Mouse (Mus musculus) intestine, embryonic 16.5 days (tissue): ENCODE data around the gene Gm49395. TPM values are rescaled to one million over a fixed set of nuclear protein-coding genes. Genes with fewer than 3 reads are reported as not detected.

Experiments used
- ATAC-seq: fragments of 200-750 bp; cut with Nextera tagmentation; 2 replicates; pipeline ENCODE4 v1.8.0; 2017; ENCODE audit warnings: moderate TSS enrichment, moderate library complexity
- H3K27ac ChIP-seq: fragments of 300-500 bp; sonication (generic); 2 replicates; pipeline ENCODE4 v1.5.1; 2014; ENCODE audit warnings: mild to moderate bottlenecking, low read length
- H3K27me3 ChIP-seq: fragments of 300-500 bp; sonication (generic); replicated peaks from 2 replicates; pipeline ENCODE4 v1.6.1; 2014; ENCODE audit warnings: low read length, control low read depth, mixed read lengths; ENCODE audit not compliant: control insufficient read depth, insufficient read depth
- H3K36me3 ChIP-seq: fragments of 300-500 bp; sonication (generic); 2 replicates; pipeline ENCODE4 v1.6.1; 2014; ENCODE audit warnings: low read length, control low read depth; ENCODE audit not compliant: control insufficient read depth, insufficient read depth
- H3K4me1 ChIP-seq: fragments of 300-500 bp; sonication (generic); 2 replicates; pipeline ENCODE4 v1.6.1; 2014; ENCODE audit warnings: low read length, control low read depth, mixed read lengths; ENCODE audit not compliant: control insufficient read depth, insufficient read depth
- H3K4me2 ChIP-seq: fragments of 300-500 bp; sonication (generic); 2 replicates; pipeline ENCODE4 v1.6.1; 2014; ENCODE audit warnings: low read depth, low read length, control low read depth
- H3K4me3 ChIP-seq: fragments of 300-500 bp; sonication (generic); 2 replicates; pipeline ENCODE4 v1.5.1; 2014; ENCODE audit warnings: mild to moderate bottlenecking, low read length
- H3K9ac ChIP-seq: fragments of 300-500 bp; sonication (generic); 2 replicates; pipeline ENCODE4 v1.6.1; 2014; ENCODE audit warnings: low read depth, low read length
- H3K9me3 ChIP-seq: fragments of 300-500 bp; sonication (generic); 2 replicates; pipeline ENCODE4 v1.6.1; 2016; ENCODE audit warnings: low read length, control low read depth; ENCODE audit not compliant: control insufficient read depth
- WGBS: fragments of 180-500 bp; shearing (Covaris S2); extraction: QIAGEN DNeasy Blood & Tissue Kit; methylation state at CpG from one replicate; pipeline ENCODE4 v1.1.7; 2014; 5-methylcytosine and 5-hydroxymethylcytosine counted together
- polyA plus RNA-seq: library from polyadenylated mRNA; unstranded; fragments of >200 nt; fragmentation: Nextera tagmentation; extraction: Ambion mirVana; gene quantifications from 2 replicates; pipeline ENCODE4 v1.2.1, GENCODE M21; 2015

Gm49395 gene
- polyA plus RNA-seq, 1 experiment from 2014 or later: 5.9 TPM

- Histone ChIP-seq H3K9me3 (no peaks in the 10 kb centered on the region), H3K36me3 (no peaks in the 10 kb centered on the region), H3K4me2 (no peak overlapping the region), H3K27me3 (no peaks in the 10 kb centered on the region), H3K4me3 (no peak overlapping the region), H3K4me1 (no peaks in the 10 kb centered on the region), H3K27ac (no peak overlapping the region), H3K9ac (no peak overlapping the region)
- no peak for ATAC-seq
- WGBS: 87% methylated on average over 10 of the region's 10 CpGs
Measured at GRCm38 (mm10) chr13:115106183-115106582, 4.5 kb upstream of the Gm49395 start.

GRCm38 (mm10) chr13:115102754-115103153 is 1.0 kb upstream of the Gm49395 start:
- Histone ChIP-seq H3K27ac (no peak overlapping the region), H3K9me3 (no peaks in the 10 kb centered on the region), H3K9ac (no peak overlapping the region), H3K4me3 (no peak overlapping the region), H3K27me3 (no peaks in the 10 kb centered on the region), H3K4me1 (no peaks in the 10 kb centered on the region), H3K36me3 (no peaks in the 10 kb centered on the region; the same call in 1 of the 2 replicates), H3K4me2 (no peak overlapping the region)
- no peak for ATAC-seq
- 97% methylated on average over 2 of the region's 2 CpGs for WGBS

GRCm38 (mm10) chr13:115100381-115101177 is 1.1 kb downstream of the Gm49395 start:
- Histone ChIP-seq H3K4me1 (0 out of 2 replicates have a peak, but pooled peaks cover 3% of the 10 kb centered on the region), H3K27me3 (no peaks in the 10 kb centered on the region), H3K36me3 (no peaks in the 10 kb centered on the region; the same call in 1 of the 2 replicates), H3K27ac (peak overlapping the region; percentile 82), H3K9ac (peak overlapping the region; percentile 72), H3K4me2 (peak overlapping the region; percentile 80), H3K9me3 (no peaks in the 10 kb centered on the region), H3K4me3 (peak overlapping the region; percentile 60)
- ATAC-seq: no peak
- 44% methylated on average over 11 of the region's 11 CpGs for WGBS

- no peaks in the 10 kb centered on the region; the same call in 1 of the 2 replicates for H3K36me3 ChIP-seq
- H3K9ac ChIP-seq: no peak overlapping the region
- no peak for ATAC-seq
- H3K4me3 ChIP-seq: no peak overlapping the region
- H3K4me1 ChIP-seq: 0 out of 2 replicates have a peak, but pooled peaks cover 3% of the 10 kb centered on the region
- H3K27me3 ChIP-seq: no peaks in the 10 kb centered on the region
- H3K9me3 ChIP-seq: no peaks in the 10 kb centered on the region
- H3K27ac ChIP-seq: no peak overlapping the region
- H3K4me2 ChIP-seq: 0 out of 2 replicates have a peak overlapping the region, but pooled peaks have one; percentile 16
- 84% methylated on average over 9 of the region's 9 CpGs for WGBS
Measured at GRCm38 (mm10) chr13:115099381-115099780, 2.3 kb downstream of the Gm49395 start.

GRCm38 (mm10) chr13:115098227-115098626 is 3.5 kb downstream of the Gm49395 start:
- Histone ChIP-seq H3K9me3 (no peaks in the 10 kb centered on the region), H3K27ac (no peak overlapping the region), H3K36me3 (no peaks in the 10 kb centered on the region; the same call in 1 of the 2 replicates), H3K27me3 (no peaks in the 10 kb centered on the region), H3K4me2 (no peak overlapping the region), H3K4me1 (0 out of 2 replicates have a peak, but pooled peaks cover 3% of the 10 kb centered on the region), H3K9ac (no peak overlapping the region), H3K4me3 (no peak overlapping the region)
- ATAC-seq: no peak
- 83% methylated on average over 3 of the region's 3 CpGs for WGBS

- no peak for ATAC-seq
- Histone ChIP-seq H3K9me3 (no peaks in the 10 kb centered on the region), H3K27me3 (no peaks in the 10 kb centered on the region), H3K4me3 (no peak overlapping the region), H3K4me2 (no peak overlapping the region), H3K36me3 (no peaks in the 10 kb centered on the region; the same call in 1 of the 2 replicates), H3K4me1 (0 out of 2 replicates have a peak, but pooled peaks cover 3% of the 10 kb centered on the region), H3K27ac (no peak overlapping the region), H3K9ac (no peak overlapping the region)
- WGBS: 60% methylated on average over 5 of the region's 5 CpGs
Measured at GRCm38 (mm10) chr13:115096965-115097364, 4.8 kb downstream of the Gm49395 start.

GRCm38 (mm10) chr13:115096216-115096615 is 5.5 kb downstream of the Gm49395 start:
- H3K9ac ChIP-seq: no peak overlapping the region

GRCm38 (mm10) chr13:115095392-115095791 is 6.3 kb downstream of the Gm49395 start:
- ATAC-seq: no peak
- Histone ChIP-seq H3K4me3 (no peak overlapping the region), H3K4me2 (no peak overlapping the region), H3K27me3 (no peaks in the 10 kb centered on the region), H3K27ac (no peak overlapping the region), H3K36me3 (no peaks in the 10 kb centered on the region; the same call in 1 of the 2 replicates), H3K4me1 (peaks cover 11% of the 10 kb centered on the region; the same call in 1 of the 2 replicates), H3K9ac (no peak overlapping the region), H3K9me3 (no peaks in the 10 kb centered on the region)
- WGBS: 72% methylated on average over 2 of the region's 2 CpGs

More at GRCm38 (mm10) chr13:115096216-115096615, 5.5 kb downstream of the Gm49395 start:
- H3K9me3 ChIP-seq: no peaks in the 10 kb centered on the region
- H3K4me1 ChIP-seq: 0 out of 2 replicates have a peak, but pooled peaks cover 3% of the 10 kb centered on the region
- WGBS: 39% methylated on average over 2 of the region's 2 CpGs
- H3K27ac ChIP-seq: no peak overlapping the region
- H3K4me2 ChIP-seq: no peak overlapping the region
- no peak for ATAC-seq
- H3K36me3 ChIP-seq: no peaks in the 10 kb centered on the region; the same call in 1 of the 2 replicates
- H3K27me3 ChIP-seq: no peaks in the 10 kb centered on the region
- H3K4me3 ChIP-seq: no peak overlapping the region

GRCm38 (mm10) chr13:115091511-115091910 is 10.2 kb downstream of the Gm49395 start:
- WGBS: 75% methylated on average over 3 of the region's 3 CpGs
- H3K27ac ChIP-seq: no peak overlapping the region
- H3K4me3 ChIP-seq: no peak overlapping the region

More at GRCm38 (mm10) chr13:115091511-115091910, 10.2 kb downstream of the Gm49395 start:
- no peaks in the 10 kb centered on the region for H3K9me3 ChIP-seq
- peaks cover 6% of the 10 kb centered on the region for H3K36me3 ChIP-seq
- H3K4me2 ChIP-seq: no peak overlapping the region
- peaks cover 29% of the 10 kb centered on the region for H3K4me1 ChIP-seq
- no peak overlapping the region for H3K9ac ChIP-seq
- no peak for ATAC-seq
- H3K27me3 ChIP-seq: no peaks in the 10 kb centered on the region
